Comparison of ENCODE assay signal across 8 mouse cellular contexts in genomic region chr15:103272419-103273279, GRCm38 (mm10). TPM values are rescaled to one million over a fixed set of nuclear protein-coding genes. Genes with fewer than 3 reads are reported as not detected.
DNase-seq lines count a peak whose midpoint lies in the region; ATAC-seq lines count a peak whose summit lies in the region.

Gene Copz1 (plus strand): TSS chr15:103272714.

- peak; percentile 98 for ATAC-seq in inflammation-experienced regulatory T-cells, adult 6 months
- peak; percentile 99 for ATAC-seq in megakaryocyte-erythroid progenitor cell, adult 5-6 weeks (replicated peaks; ENCODE audit: low FRiP score, low TSS enrichment, poor library complexity, severe bottlenecking)

- peak; percentile 97 to 98 for DNase-seq in adrenal gland, adult (ENCODE audit: inconsistent age in 2 of 2, low spot score in 1 of 2)
- DNase-seq in embryo, embryonic 10.5 days (ENCODE audit: low spot score) = peak; percentile 99
- peak; percentile 95 for DNase-seq in gastrocnemius, postnatal 14 days
- peak; percentile 96 to 99 for DNase-seq in left cerebral cortex, postnatal 10 days (ENCODE audit: extremely low spot score in 1 of 2, low spot score in 2 of 2)
- DNase-seq in right cerebral cortex, postnatal 25 days = peak; percentile 97
- peak; percentile 93 to 94 for DNase-seq in urinary bladder, postnatal 4 days (ENCODE audit: low spot score in 2 of 2)

- intact Hi-C loops in gastrocnemius, postnatal 14 days (cut with DNase I; ENCODE audit: low total_unique reads) = no loop called here
- intact Hi-C loops in left cerebral cortex, postnatal 10 days (cut with DNase I) = no loop called here

RNA-seq across cellular contexts. Expression of gene Copz1, which starts in this region (rescaled TPM):
- total RNA-seq in gastrocnemius, postnatal 14 days (2021) = 10 to 100 TPM; 38.0 to 38.5 TPM
- 100 to 1,000 TPM; 216 to 248 (median 223) TPM for polyA plus RNA-seq in inflammation-experienced regulatory T-cells, adult 6 months (2017; shearing (Covaris generic))
- 100 to 1,000 TPM; 111 TPM for total RNA-seq in left cerebral cortex, postnatal 10 days (2021)
- 218 and 249 TPM in 2 replicates for total RNA-seq in megakaryocyte-erythroid progenitor cell, adult 5-6 weeks (2014; fragmentation: Nextera tagmentation)
- 53.9 and 91.2 TPM in 2 replicates for total RNA-seq in megakaryocyte-erythroid progenitor cell, adult 5-6 weeks (2017)

Comparison
In these comparisons a context has a peak if more than half of its experiments do, and no peak if none do; other contexts are left out.
1. Peak in every context shown above with its lines: DNase-seq and ATAC-seq.